Mouse (Mus musculus): Measurements from ENCODE around the gene 1500009C09Rik.
A peak's percentile ranks its signal among the peaks of the same experiment; 100 is the strongest.

DNA sequence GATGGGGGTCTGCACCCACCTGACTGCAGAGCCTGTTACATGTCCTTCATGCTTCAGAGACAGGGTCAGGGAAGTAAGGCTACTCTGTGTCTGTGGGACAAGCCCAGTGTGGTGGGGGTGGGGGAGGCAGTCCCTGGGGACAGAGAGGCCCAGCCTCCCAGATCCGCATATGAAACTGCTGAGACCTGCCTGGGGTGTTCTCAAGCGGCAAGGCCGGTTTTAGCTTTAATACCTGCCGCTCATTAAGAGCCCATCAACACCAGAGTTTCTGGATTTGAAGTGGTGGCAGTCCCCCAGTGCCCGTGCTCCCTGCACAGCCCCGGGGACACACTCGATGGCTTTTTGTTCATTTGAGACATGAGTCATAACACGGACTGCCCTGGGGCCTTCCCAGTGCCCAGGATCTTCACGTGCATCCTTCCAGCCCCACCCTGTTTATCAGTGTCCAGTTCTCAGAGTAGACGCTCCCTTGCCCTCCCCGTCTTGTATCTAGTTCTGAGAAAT, 22.6 kb upstream of the 1500009C09Rik start:
- no peak for TF ChIP-seq CTCF (conservative IDR thresholded peaks at IDR 0.05 in 1 of 2, IDR thresholded peaks at IDR 0.05 in 1 of 2; ENCODE audit: low read depth in 2 of 2, low read length in 2 of 2)
- no peak for TF ChIP-seq PAX5 (IDR thresholded peaks at IDR 0.05; ENCODE audit: low read length)
- no peak; the same call in 1 of the 2 replicates for TF ChIP-seq MAX (IDR thresholded peaks at IDR 0.05; ENCODE audit: low read length)
- peak; percentile 66; the same call in 1 of the 2 replicates for TF ChIP-seq UBTF (IDR thresholded peaks at IDR 0.05; ENCODE audit: low read depth, low read length)
- peak; percentile 55 for TF ChIP-seq POLR2A (IDR thresholded peaks at IDR 0.05; ENCODE audit: low read depth, low read length)
- TF ChIP-seq HCFC1 (IDR thresholded peaks at IDR 0.05; ENCODE audit: low read depth, low read length): no peak
- TF ChIP-seq CHD1 (IDR thresholded peaks at IDR 0.05; ENCODE audit: low read depth, low read length): no peak
- peak; percentile 6; the same call in 1 of the 2 replicates for TF ChIP-seq JUN (IDR thresholded peaks at IDR 0.05; ENCODE audit: insufficient read depth, low read depth, low read length)
- TF ChIP-seq MXI1 (IDR thresholded peaks at IDR 0.05; ENCODE audit: low read depth, low read length): no peak; the same call in 1 of the 2 replicates
- TF ChIP-seq ETS1 (conservative IDR thresholded peaks at IDR 0.05; ENCODE audit: low read depth, low read length): peak; percentile 85
- 0 out of 2 replicates have a peak, but pooled peaks have one; percentile 65 for TF ChIP-seq KAT2A (IDR thresholded peaks at IDR 0.05; ENCODE audit: insufficient replicate concordance, low read length)
- TF ChIP-seq MAFK (IDR thresholded peaks at IDR 0.05; ENCODE audit: insufficient replicate concordance, low read length): no peak
